Mouse (Mus musculus) liver, embryonic 12.5 days (tissue): ENCODE measurements around the gene Rabgap1l. TPM values are rescaled to one million over a fixed set of nuclear protein-coding genes. Genes with fewer than 3 reads are reported as not detected.
A peak's percentile ranks its signal among the peaks of the same experiment; 100 is the strongest.

Experiments
- ATAC-seq: fragments of 200-750 bp; cut with Nextera tagmentation; 2 replicates; pipeline ENCODE4 v1.8.0; 2017; ENCODE audit warnings: moderate number of reproducible peaks, mild to moderate bottlenecking, moderate library complexity
- H3K27ac ChIP-seq: fragments of 300-500 bp; sonication (generic); 2 replicates; pipeline ENCODE4 v1.5.1; 2016; ENCODE audit warnings: mild to moderate bottlenecking
- H3K27me3 ChIP-seq: fragments of 300-500 bp; sonication (generic); replicated peaks from 2 replicates; pipeline ENCODE4 v1.6.1; 2016; ENCODE audit warnings: mild to moderate bottlenecking, moderate library complexity
- H3K36me3 ChIP-seq: fragments of 300-500 bp; sonication (generic); 2 replicates; pipeline ENCODE4 v1.6.1; 2016; ENCODE audit warnings: mild to moderate bottlenecking, moderate library complexity
- H3K4me1 ChIP-seq: fragments of 300-500 bp; sonication (generic); 2 replicates; pipeline ENCODE4 v1.6.1; 2016
- H3K4me2 ChIP-seq: fragments of 300-500 bp; sonication (generic); 2 replicates; pipeline ENCODE4 v1.6.1; 2016; ENCODE audit warnings: mild to moderate bottlenecking, moderate library complexity
- H3K4me3 ChIP-seq: fragments of 300-500 bp; sonication (generic); 2 replicates; pipeline ENCODE4 v1.5.1; 2016; ENCODE audit warnings: mild to moderate bottlenecking, moderate library complexity
- H3K9ac ChIP-seq: fragments of 300-500 bp; sonication (generic); 2 replicates; pipeline ENCODE4 v1.6.1; 2016; ENCODE audit warnings: mild to moderate bottlenecking, moderate library complexity
- H3K9me3 ChIP-seq: fragments of 300-500 bp; sonication (generic); replicated peaks from 2 replicates; pipeline ENCODE4 v1.6.1; 2016; ENCODE audit warnings: mild to moderate bottlenecking, moderate library complexity
- WGBS: fragments of 180-500 bp; shearing (Covaris S2); methylation state at CpG from one replicate; pipeline ENCODE4 v1.1.7; 2016; ENCODE audit not compliant: insufficient replicate concordance; 5-methylcytosine and 5-hydroxymethylcytosine counted together
- polyA plus RNA-seq: library from polyadenylated mRNA; unstranded; fragments of >200 nt; fragmentation: Nextera tagmentation; extraction: Ambion mirVana; gene quantifications from 2 replicates; pipeline ENCODE4 v1.2.1, GENCODE M21; 2016

The Rabgap1l gene
- polyA plus RNA-seq, 1 experiment from 2014 or later: 55.8 TPM

DNA sequence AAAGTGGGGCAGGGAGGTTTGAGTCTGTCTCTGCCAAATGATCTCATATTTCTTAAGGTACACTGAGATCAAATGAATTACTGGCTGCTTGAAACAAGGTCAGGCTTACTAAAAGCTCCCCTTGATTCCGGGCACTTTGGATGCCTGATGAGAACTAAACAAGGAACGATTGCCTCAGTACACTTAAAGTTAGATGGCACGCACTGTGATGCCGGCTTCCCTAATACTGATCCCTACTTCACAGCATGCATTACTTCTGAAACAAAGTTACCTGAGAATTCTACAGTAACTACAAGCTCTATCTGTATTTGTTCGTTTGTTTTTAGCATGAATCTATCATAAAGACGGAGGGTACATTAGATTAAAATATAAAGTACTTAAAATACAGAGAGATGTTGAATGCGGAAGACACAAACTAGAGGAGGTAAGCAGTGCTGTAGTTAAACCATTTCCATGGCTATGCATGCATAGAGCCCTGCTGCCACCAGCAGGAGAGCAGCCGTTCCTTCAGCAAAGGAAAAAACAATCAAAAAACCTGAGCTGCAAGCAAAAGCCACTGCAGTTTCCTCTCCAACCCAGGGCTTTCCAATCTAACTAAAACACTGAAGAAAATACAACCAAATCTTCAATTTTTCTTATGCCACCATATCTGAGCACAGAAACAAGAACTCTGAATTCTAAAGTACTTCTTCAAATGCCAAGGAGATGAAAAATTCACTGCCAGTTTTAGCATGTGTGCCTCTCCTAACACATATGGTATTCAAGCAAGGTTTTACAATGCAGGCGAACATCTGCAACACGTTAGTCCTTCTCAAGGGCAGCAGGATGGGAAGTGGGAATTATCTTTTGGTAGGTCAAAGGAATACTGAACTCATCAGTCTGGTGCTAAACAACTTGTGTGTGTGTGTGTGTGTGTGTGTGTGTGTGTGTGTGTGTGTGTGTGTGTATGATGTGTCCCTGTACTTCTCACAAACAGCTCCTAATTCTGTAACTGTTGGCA lies 415.4 kb downstream of the Rabgap1l start:
- no peak for ATAC-seq
- 59% methylated on average over 10 of the region's 10 CpGs for WGBS

DNA sequence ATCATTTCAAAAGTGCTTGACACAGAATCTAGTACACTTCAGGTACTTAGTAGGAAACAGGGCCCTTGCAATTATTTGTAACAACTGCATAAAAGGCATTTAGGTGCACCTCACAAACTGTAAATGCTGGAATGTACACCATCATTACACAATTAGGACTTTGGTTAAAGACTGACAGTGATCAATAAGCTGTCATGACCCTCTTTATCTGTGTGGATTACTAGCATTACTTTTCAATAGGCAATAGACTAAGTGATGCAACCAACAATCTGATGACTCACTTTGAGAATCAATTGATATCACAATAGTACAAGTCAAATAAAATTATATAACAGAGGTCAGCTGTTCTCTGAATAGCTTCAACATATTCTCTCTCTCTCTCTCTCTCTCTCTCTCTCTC lies 418.5 kb downstream of the Rabgap1l start:
- no peak for ATAC-seq
- H3K36me3 ChIP-seq: no peaks in the 10 kb centered on the region
- no peaks in the 10 kb centered on the region for H3K9me3 ChIP-seq
- no peaks in the 10 kb centered on the region for H3K27me3 ChIP-seq
- H3K9ac ChIP-seq: no peak overlapping the region
- H3K27ac ChIP-seq: no peak overlapping the region
- no peak overlapping the region for H3K4me3 ChIP-seq
- no peaks in the 10 kb centered on the region for H3K4me1 ChIP-seq
- H3K4me2 ChIP-seq: no peak overlapping the region

More for the DNA sequence above, 415.4 kb downstream of the Rabgap1l start:
- Histone ChIP-seq H3K36me3 (no peaks in the 10 kb centered on the region), H3K4me2 (no peak overlapping the region), H3K9me3 (no peaks in the 10 kb centered on the region), H3K4me1 (no peaks in the 10 kb centered on the region), H3K27me3 (no peaks in the 10 kb centered on the region), H3K4me3 (no peak overlapping the region), H3K27ac (no peak overlapping the region), H3K9ac (no peak overlapping the region)

DNA sequence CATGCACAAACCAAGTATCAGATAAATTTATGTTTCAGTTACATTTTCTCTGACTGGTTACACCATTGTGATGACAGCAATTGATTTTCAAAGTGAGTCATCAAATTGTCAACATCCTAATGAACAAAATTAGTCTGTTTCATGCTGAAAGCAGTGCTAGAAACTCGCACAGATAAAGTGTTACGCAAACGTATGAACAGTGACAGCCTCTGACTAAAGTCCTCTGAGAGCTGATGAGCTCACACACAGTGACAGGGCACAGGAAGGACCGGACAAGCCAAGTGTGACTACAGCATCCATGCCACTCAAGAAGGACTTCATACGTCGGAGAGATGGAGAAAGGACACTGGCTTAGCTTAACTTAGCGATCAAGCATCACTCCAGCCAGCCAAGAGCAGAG lies 419.7 kb downstream of the Rabgap1l start:
- Histone ChIP-seq H3K9ac (no peak overlapping the region), H3K4me1 (no peaks in the 10 kb centered on the region), H3K4me2 (no peak overlapping the region), H3K9me3 (no peaks in the 10 kb centered on the region), H3K27me3 (no peaks in the 10 kb centered on the region), H3K4me3 (no peak overlapping the region), H3K27ac (no peak overlapping the region), H3K36me3 (no peaks in the 10 kb centered on the region)
- WGBS: 66% methylated on average over 7 of the region's 7 CpGs
- ATAC-seq: peak; percentile 60

- Histone ChIP-seq H3K27me3 (no peaks in the 10 kb centered on the region), H3K4me1 (no peaks in the 10 kb centered on the region), H3K36me3 (no peaks in the 10 kb centered on the region), H3K9ac (no peak overlapping the region), H3K9me3 (no peaks in the 10 kb centered on the region), H3K4me2 (no peak overlapping the region), H3K27ac (no peak overlapping the region), H3K4me3 (no peak overlapping the region)
- no peak for ATAC-seq
Measured at GRCm38 (mm10) chr1:160371696-160372095, 421.3 kb downstream of the Rabgap1l start.

GRCm38 (mm10) chr1:160370552-160370951 lies 422.5 kb downstream of the Rabgap1l start:
- ATAC-seq: no peak
- no peaks in the 10 kb centered on the region for H3K4me1 ChIP-seq
- no peaks in the 10 kb centered on the region for H3K36me3 ChIP-seq
- H3K27me3 ChIP-seq: no peaks in the 10 kb centered on the region
- no peaks in the 10 kb centered on the region for H3K9me3 ChIP-seq
- H3K4me2 ChIP-seq: no peak overlapping the region
- H3K4me3 ChIP-seq: no peak overlapping the region
- 60% methylated on average over 1 of the region's 1 CpGs for WGBS
- no peak overlapping the region for H3K27ac ChIP-seq
- H3K9ac ChIP-seq: no peak overlapping the region

DNA sequence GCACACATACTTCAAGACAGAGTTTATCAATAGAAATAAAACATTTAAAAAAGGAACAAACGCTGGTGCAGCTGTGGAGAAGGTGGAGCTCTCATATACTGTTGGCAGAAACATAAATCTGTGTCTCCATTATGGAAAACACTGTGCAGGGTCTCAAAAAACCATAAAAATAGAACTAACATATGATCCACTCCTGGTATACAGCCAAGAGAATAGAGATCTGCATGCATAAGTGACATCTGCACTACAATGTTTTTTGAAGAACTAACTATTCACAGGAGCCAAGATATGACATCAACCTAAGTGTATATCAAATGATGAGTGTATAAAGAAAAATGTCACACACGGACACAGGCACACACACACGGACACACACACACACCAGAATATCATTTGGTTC lies 426.4 kb downstream of the Rabgap1l start:
- Histone ChIP-seq H3K4me2 (no peak overlapping the region), H3K27me3 (no peaks in the 10 kb centered on the region), H3K4me3 (no peak overlapping the region), H3K9ac (no peak overlapping the region), H3K27ac (no peak overlapping the region), H3K4me1 (no peaks in the 10 kb centered on the region), H3K36me3 (no peaks in the 10 kb centered on the region), H3K9me3 (no peaks in the 10 kb centered on the region)
- 70% methylated on average over 3 of the region's 3 CpGs for WGBS
- ATAC-seq: no peak

DNA sequence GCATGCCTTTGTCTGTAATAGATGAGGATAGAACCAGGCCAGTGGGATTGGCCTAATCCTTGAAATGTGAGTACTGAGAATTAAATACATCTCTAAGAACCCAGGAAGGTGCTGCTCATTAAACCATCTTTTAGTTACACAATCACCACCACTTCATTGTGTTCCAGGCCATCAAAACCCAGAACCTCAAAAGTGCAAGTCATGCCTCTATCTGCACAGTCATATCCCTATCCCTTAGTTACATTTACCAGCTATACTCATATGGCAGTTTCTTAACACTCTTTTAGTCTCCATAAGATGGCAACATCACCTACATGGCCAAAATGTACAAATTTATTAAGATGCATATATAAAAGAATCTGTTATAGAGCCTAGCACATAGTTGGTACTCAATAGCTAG lies 435.7 kb downstream of the Rabgap1l start:
- Histone ChIP-seq H3K9me3 (no peaks in the 10 kb centered on the region), H3K4me1 (peaks cover 5% of the 10 kb centered on the region), H3K36me3 (no peaks in the 10 kb centered on the region), H3K4me3 (no peak overlapping the region), H3K4me2 (no peak overlapping the region), H3K27ac (no peak overlapping the region), H3K27me3 (no peaks in the 10 kb centered on the region), H3K9ac (no peak overlapping the region)
- peak; percentile 75 for ATAC-seq

GRCm38 (mm10) chr1:160353732-160354455 lies 439.1 kb downstream of the Rabgap1l start:
- Histone ChIP-seq H3K9me3 (no peaks in the 10 kb centered on the region), H3K36me3 (no peaks in the 10 kb centered on the region), H3K27me3 (no peaks in the 10 kb centered on the region), H3K4me1 (peaks cover 13% of the 10 kb centered on the region), H3K4me2 (no peak overlapping the region), H3K27ac (no peak overlapping the region), H3K9ac (no peak overlapping the region), H3K4me3 (no peak overlapping the region)
- no peak for ATAC-seq
- 77% methylated on average over 6 of the region's 6 CpGs for WGBS

DNA sequence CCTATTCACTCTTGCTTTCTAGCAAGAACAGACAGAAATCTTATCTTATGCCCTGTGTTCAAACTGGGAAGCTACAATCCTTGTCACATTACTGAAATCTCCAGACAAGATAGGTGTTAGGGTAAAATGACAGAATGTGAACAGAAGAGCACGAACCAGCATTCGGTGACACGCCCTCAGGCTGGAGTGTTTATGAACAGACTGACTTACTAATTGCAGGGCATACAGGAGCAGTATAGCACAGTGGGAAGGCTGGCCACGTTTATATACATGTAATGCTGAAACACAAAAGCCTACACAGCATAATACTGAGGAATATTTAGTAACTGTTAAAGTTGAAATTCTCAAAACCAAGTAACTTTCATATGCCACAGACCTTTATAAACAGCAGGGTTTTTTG lies 440.7 kb downstream of the Rabgap1l start:
- Histone ChIP-seq H3K4me1 (peaks cover 12% of the 10 kb centered on the region), H3K9ac (no peak overlapping the region), H3K9me3 (no peaks in the 10 kb centered on the region), H3K4me3 (no peak overlapping the region; the same call in 1 of the 2 replicates), H3K27ac (no peak overlapping the region), H3K36me3 (no peaks in the 10 kb centered on the region), H3K27me3 (no peaks in the 10 kb centered on the region), H3K4me2 (peak overlapping the region; percentile 59)
- no peak for ATAC-seq
- 45% methylated on average over 4 of the region's 4 CpGs for WGBS

DNA sequence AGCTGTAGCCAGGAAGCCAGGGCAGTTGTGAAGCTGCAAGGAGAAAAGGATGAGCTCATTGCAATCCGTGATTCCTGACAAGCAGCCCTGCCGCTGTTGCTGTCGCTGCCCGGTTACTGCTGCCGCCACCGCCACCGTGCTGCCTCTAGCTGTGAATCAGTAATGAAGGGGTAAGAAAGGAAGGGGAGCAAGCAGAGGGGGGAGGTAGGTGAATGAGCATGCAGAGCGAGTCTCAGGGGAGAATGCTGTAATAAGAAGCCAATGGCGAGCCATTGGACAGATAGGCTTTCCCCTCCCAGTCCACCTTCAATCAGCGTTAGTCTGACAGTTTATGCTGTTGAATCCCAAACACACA lies 441.2 kb downstream of the Rabgap1l start:
- H3K4me3 ChIP-seq: peak overlapping the region; percentile 29
- H3K27me3 ChIP-seq: no peaks in the 10 kb centered on the region
- 5% methylated on average over 10 of the region's 10 CpGs for WGBS
- no peaks in the 10 kb centered on the region for H3K36me3 ChIP-seq
- peaks cover 9% of the 10 kb centered on the region for H3K4me1 ChIP-seq
- H3K27ac ChIP-seq: no peak overlapping the region
- H3K9ac ChIP-seq: no peak overlapping the region
- H3K9me3 ChIP-seq: no peaks in the 10 kb centered on the region
- peak overlapping the region; percentile 59 for H3K4me2 ChIP-seq
- ATAC-seq: no peak

- H3K27ac ChIP-seq: no peak overlapping the region
Measured at GRCm38 (mm10) chr1:160351146-160351879, 441.7 kb downstream of the Rabgap1l start.

GRCm38 (mm10) chr1:160340653-160341052 lies 452.4 kb downstream of the Rabgap1l start:
- no peaks in the 10 kb centered on the region for H3K36me3 ChIP-seq
- WGBS: 67% methylated on average over 2 of the region's 2 CpGs
- H3K9me3 ChIP-seq: no peaks in the 10 kb centered on the region
- H3K4me1 ChIP-seq: 0 out of 2 replicates have a peak, but pooled peaks cover 12% of the 10 kb centered on the region
- H3K9ac ChIP-seq: no peak overlapping the region
- no peak overlapping the region for H3K27ac ChIP-seq
- no peak for ATAC-seq
- no peaks in the 10 kb centered on the region for H3K27me3 ChIP-seq
- no peak overlapping the region for H3K4me2 ChIP-seq
- H3K4me3 ChIP-seq: no peak overlapping the region

More at GRCm38 (mm10) chr1:160351146-160351879, 441.7 kb downstream of the Rabgap1l start:
- WGBS: 37% methylated on average over 13 of the region's 13 CpGs
- H3K4me2 ChIP-seq: peak overlapping the region; percentile 59
- H3K4me1 ChIP-seq: peaks cover 9% of the 10 kb centered on the region
- H3K27me3 ChIP-seq: no peaks in the 10 kb centered on the region
- no peaks in the 10 kb centered on the region for H3K9me3 ChIP-seq
- H3K4me3 ChIP-seq: peak overlapping the region; percentile 29
- H3K36me3 ChIP-seq: no peaks in the 10 kb centered on the region
- H3K9ac ChIP-seq: no peak overlapping the region; the same call in 1 of the 2 replicates
- ATAC-seq: no peak
